Mouse (Mus musculus): ENCODE measurements at regions not wholly inside any gene's neighbourhood (a gene's known extent, or its start where the extent isn't known, plus 50 kb on each side); places are given as distances from the start of the nearest gene placed in this dataset.

GRCm38 (mm10) chr4:125289031-125289449 is 161.4 kb upstream of the Zc3h12a start:
- no peaks in the 10 kb centered on the region for H3K36me3 ChIP-seq (replicated peaks)
- 0 out of 2 replicates have a peak, but pooled peaks cover 3% of the 10 kb centered on the region for H3K9me3 ChIP-seq
- no peak overlapping the region for H3K4me3 ChIP-seq
- WGBS = 64% methylated on average over 6 of the region's 6 CpGs
- H3K4me1 ChIP-seq = peaks cover 5% of the 10 kb centered on the region
- no peak overlapping the region for H3K27ac ChIP-seq (replicated peaks)
- no peak for DNase-seq (ENCODE audit: low spot score)
- H3K27me3 ChIP-seq (replicated peaks; ENCODE audit: low read depth, poor library complexity, severe bottlenecking) = peaks cover 9% of the 10 kb centered on the region

GRCm38 (mm10) chr4:125282974-125283319 is 155.3 kb upstream of the Zc3h12a start:
- peaks cover 40% of the 10 kb centered on the region for H3K27me3 ChIP-seq (replicated peaks; ENCODE audit: low read depth, poor library complexity, severe bottlenecking)
- peak overlapping the region; percentile 36 for H3K4me3 ChIP-seq
- WGBS = 27% methylated on average over 8 of the region's 8 CpGs
- no peaks in the 10 kb centered on the region for H3K9me3 ChIP-seq
- peaks cover 19% of the 10 kb centered on the region for H3K4me1 ChIP-seq
- H3K36me3 ChIP-seq (replicated peaks) = no peaks in the 10 kb centered on the region
- DNase-seq (ENCODE audit: low spot score) = no peak
- no peak overlapping the region for H3K27ac ChIP-seq (replicated peaks)

GRCm38 (mm10) chr4:125282154-125282973 is 154.7 kb upstream of the Zc3h12a start:
- Histone ChIP-seq H3K9me3 (no peaks in the 10 kb centered on the region), H3K4me1 (peaks cover 17% of the 10 kb centered on the region), H3K4me3 (peak overlapping the region; percentile 36), H3K27ac (replicated peaks) (no peak overlapping the region), H3K36me3 (replicated peaks) (no peaks in the 10 kb centered on the region), H3K27me3 (replicated peaks; ENCODE audit: low read depth, poor library complexity, severe bottlenecking) (peaks cover 44% of the 10 kb centered on the region)
- WGBS = 13% methylated on average over 21 of the region's 21 CpGs
- peak; percentile 78 for DNase-seq (ENCODE audit: low spot score)

- Histone ChIP-seq H3K4me3 (no peak overlapping the region), H3K27me3 (replicated peaks; ENCODE audit: low read depth, poor library complexity, severe bottlenecking) (peaks cover 69% of the 10 kb centered on the region), H3K9me3 (no peaks in the 10 kb centered on the region), H3K27ac (replicated peaks) (no peak overlapping the region), H3K4me1 (peaks cover 32% of the 10 kb centered on the region), H3K36me3 (replicated peaks) (no peaks in the 10 kb centered on the region)
- no peak for DNase-seq (ENCODE audit: low spot score)
- 73% methylated on average over 7 of the region's 7 CpGs for WGBS
Observed at GRCm38 (mm10) chr4:125279165-125279564, 151.5 kb upstream of the Zc3h12a start.

GRCm38 (mm10) chr4:125276861-125277260 is 149.2 kb upstream of the Zc3h12a start:
- DNase-seq (ENCODE audit: low spot score) = no peak
- Histone ChIP-seq H3K4me1 (peaks cover 18% of the 10 kb centered on the region), H3K27ac (replicated peaks) (no peak overlapping the region), H3K9me3 (no peaks in the 10 kb centered on the region), H3K36me3 (replicated peaks) (no peaks in the 10 kb centered on the region), H3K4me3 (no peak overlapping the region), H3K27me3 (replicated peaks; ENCODE audit: low read depth, poor library complexity, severe bottlenecking) (peaks cover 69% of the 10 kb centered on the region)
- 69% methylated on average over 6 of the region's 6 CpGs for WGBS

GRCm38 (mm10) chr4:125275259-125275658 is 147.6 kb upstream of the Zc3h12a start:
- peak; percentile 26 for DNase-seq (ENCODE audit: low spot score)
- under 1% methylated on average over 13 of the region's 13 CpGs for whole genome bisulfite sequencing
- Histone ChIP-seq H3K27me3 (replicated peaks; ENCODE audit: low read depth, poor library complexity, severe bottlenecking) (peaks cover 63% of the 10 kb centered on the region), H3K27ac (replicated peaks) (no peak overlapping the region), H3K36me3 (replicated peaks) (no peaks in the 10 kb centered on the region), H3K9me3 (no peaks in the 10 kb centered on the region), H3K4me1 (peaks cover 18% of the 10 kb centered on the region), H3K4me3 (peak overlapping the region; percentile 13; the same call in 1 of the 2 replicates)

- peaks cover 13% of the 10 kb centered on the region for H3K4me1 ChIP-seq
- no peak for DNase-seq (ENCODE audit: low spot score)
- 67% methylated on average over 14 of the region's 14 CpGs for WGBS
- no peaks in the 10 kb centered on the region for H3K36me3 ChIP-seq (replicated peaks)
- H3K27me3 ChIP-seq (replicated peaks; ENCODE audit: low read depth, poor library complexity, severe bottlenecking) = peaks cover 60% of the 10 kb centered on the region
- no peaks in the 10 kb centered on the region for H3K9me3 ChIP-seq
- H3K4me3 ChIP-seq = no peak overlapping the region
- no peak overlapping the region for H3K27ac ChIP-seq (replicated peaks)
Observed at GRCm38 (mm10) chr4:125270951-125271350, 143.3 kb upstream of the Zc3h12a start.

- H3K27me3 ChIP-seq (replicated peaks; ENCODE audit: low read depth, poor library complexity, severe bottlenecking) = peaks cover 34% of the 10 kb centered on the region
- no peak overlapping the region for H3K27ac ChIP-seq (replicated peaks)
- peaks cover 10% of the 10 kb centered on the region for H3K4me1 ChIP-seq
- no peak overlapping the region for H3K4me3 ChIP-seq
- 72% methylated on average over 1 of the region's 1 CpGs for WGBS
- H3K36me3 ChIP-seq (replicated peaks) = no peaks in the 10 kb centered on the region
- DNase-seq (ENCODE audit: low spot score) = no peak
- H3K9me3 ChIP-seq = no peaks in the 10 kb centered on the region
Observed at GRCm38 (mm10) chr4:125266212-125266611, 138.6 kb upstream of the Zc3h12a start.

- Histone ChIP-seq H3K4me1 (peaks cover 10% of the 10 kb centered on the region), H3K4me3 (no peak overlapping the region), H3K36me3 (replicated peaks) (no peaks in the 10 kb centered on the region), H3K27ac (replicated peaks) (no peak overlapping the region), H3K9me3 (no peaks in the 10 kb centered on the region), H3K27me3 (replicated peaks; ENCODE audit: low read depth, poor library complexity, severe bottlenecking) (peaks cover 30% of the 10 kb centered on the region)
- WGBS = 12% methylated on average over 5 of the region's 5 CpGs
- peak; percentile 71 for DNase-seq (ENCODE audit: low spot score)
Observed at GRCm38 (mm10) chr4:125265575-125265974, 137.9 kb upstream of the Zc3h12a start.

GRCm38 (mm10) chr4:125265065-125265464 is 137.4 kb upstream of the Zc3h12a start:
- Histone ChIP-seq H3K27me3 (replicated peaks; ENCODE audit: low read depth, poor library complexity, severe bottlenecking) (peaks cover 33% of the 10 kb centered on the region), H3K27ac (replicated peaks) (no peak overlapping the region), H3K9me3 (no peaks in the 10 kb centered on the region), H3K36me3 (replicated peaks) (no peaks in the 10 kb centered on the region), H3K4me1 (peaks cover 10% of the 10 kb centered on the region), H3K4me3 (no peak overlapping the region)
- DNase-seq (ENCODE audit: low spot score) = no peak
- 32% methylated on average over 7 of the region's 7 CpGs for WGBS

GRCm38 (mm10) chr4:125261547-125261946 is 133.9 kb upstream of the Zc3h12a start:
- DNase-seq (ENCODE audit: low spot score) = no peak
- Histone ChIP-seq H3K9me3 (no peaks in the 10 kb centered on the region), H3K27me3 (replicated peaks; ENCODE audit: low read depth, poor library complexity, severe bottlenecking) (peaks cover 29% of the 10 kb centered on the region), H3K27ac (replicated peaks) (no peak overlapping the region), H3K4me3 (no peak overlapping the region), H3K36me3 (replicated peaks) (no peaks in the 10 kb centered on the region), H3K4me1 (peaks cover 10% of the 10 kb centered on the region)
- 61% methylated on average over 8 of the region's 8 CpGs for WGBS

GRCm38 (mm10) chr4:125259306-125259705 is 131.7 kb upstream of the Zc3h12a start:
- Histone ChIP-seq H3K4me3 (no peak overlapping the region), H3K27me3 (replicated peaks; ENCODE audit: low read depth, poor library complexity, severe bottlenecking) (peaks cover 15% of the 10 kb centered on the region; the same call in 1 of the 2 replicates), H3K27ac (replicated peaks) (no peak overlapping the region), H3K36me3 (replicated peaks) (no peaks in the 10 kb centered on the region), H3K4me1 (no peaks in the 10 kb centered on the region), H3K9me3 (no peaks in the 10 kb centered on the region)
- WGBS = 57% methylated on average over 10 of the region's 10 CpGs
- DNase-seq (ENCODE audit: low spot score) = no peak

- no peaks in the 10 kb centered on the region for H3K4me1 ChIP-seq
- no peaks in the 10 kb centered on the region for H3K9me3 ChIP-seq
- H3K36me3 ChIP-seq (replicated peaks) = no peaks in the 10 kb centered on the region
- DNase-seq (ENCODE audit: low spot score) = no peak
- no peak overlapping the region for H3K27ac ChIP-seq (replicated peaks)
- 64% methylated on average over 6 of the region's 6 CpGs for WGBS
- H3K4me3 ChIP-seq = no peak overlapping the region
- peaks cover 13% of the 10 kb centered on the region; the same call in 1 of the 2 replicates for H3K27me3 ChIP-seq (replicated peaks; ENCODE audit: low read depth, poor library complexity, severe bottlenecking)
Observed at GRCm38 (mm10) chr4:125257916-125258315, 130.3 kb upstream of the Zc3h12a start.

All from embryonic facial prominence, embryonic 10.5 days (tissue).